Mouse (Mus musculus): ENCODE results near the gene Scn11a. TPM values are rescaled to one million over a fixed set of nuclear protein-coding genes. Genes with fewer than 3 reads are reported as not detected.

Gene Scn11a
- polyA plus RNA-seq (2021; fragmentation: Nextera tagmentation) = 0.04 TPM in 2 replicates
- long read RNA-seq, experiment 1 = 0 reads
- long read RNA-seq, experiment 2 = 0 reads

GRCm38 (mm10) chr9:119825297-119825696 is at the start of gene Scn11a:
Gene Scn11a (minus strand): TSS chr9:119825456.

GRCm38 (mm10) chr9:119719222-119719621 is 106.0 kb downstream of the Scn11a start, which contains the start of gene Scn10a:
Gene Scn10a (minus strand): TSS chr9:119719322.

Other genes starting within 250 kb of the Scn11a start
- 0.26 and 0.41 TPM in 2 replicates for gene Scn5a, start 246.4 kb downstream of the Scn11a start, polyA plus RNA-seq (2021; fragmentation: Nextera tagmentation)
- gene Scn10a, start 106.1 kb downstream of the Scn11a start, polyA plus RNA-seq (2021; fragmentation: Nextera tagmentation) = 0.10 and 0.11 TPM in 2 replicates
- 29.1 and 30.4 TPM in 2 replicates for gene Wdr48, start 69.4 kb upstream of the Scn11a start, polyA plus RNA-seq (2021; fragmentation: Nextera tagmentation)
- 12.5 and 14.3 TPM in 2 replicates for gene Gorasp1, start 112.1 kb upstream of the Scn11a start, polyA plus RNA-seq (2021; fragmentation: Nextera tagmentation)
- 0.19 and 0.27 TPM in 2 replicates for gene Ttc21a, start 112.2 kb upstream of the Scn11a start, polyA plus RNA-seq (2021; fragmentation: Nextera tagmentation)
- gene Csrnp1, start 159.2 kb upstream of the Scn11a start, polyA plus RNA-seq (2021; fragmentation: Nextera tagmentation) = 2.5 and 3.1 TPM in 2 replicates
- gene Xirp1, start 198.1 kb upstream of the Scn11a start, polyA plus RNA-seq (2021; fragmentation: Nextera tagmentation) = 0.03 and 0.04 TPM in 2 replicates
- gene Cx3cr1, start 244.4 kb upstream of the Scn11a start, polyA plus RNA-seq (2021; fragmentation: Nextera tagmentation) = 35.2 and 39.9 TPM in 2 replicates

All from left cerebral cortex, adult 6 months (tissue).